Mouse (Mus musculus) kidney, adult 10 weeks (tissue): ENCODE data around the gene Large1. TPM values are rescaled to one million over a fixed set of nuclear protein-coding genes. Genes with fewer than 3 reads are reported as not detected.

Experiments
- polyA plus RNA-seq: library from polyadenylated mRNA; stranded (reverse); fragments of 350-450 nt; fragmentation: Illumina TruSeq; extraction: RNeasy Lipid Tissue Mini Kit (QIAGEN cat#74804); gene quantifications from one replicate; pipeline ENCODE4 v1.2.3, GENCODE M21; 2014; ENCODE audit warnings: low read depth, low replicate concordance

The Large1 gene
- polyA plus RNA-seq = 10.5 TPM

DNA sequence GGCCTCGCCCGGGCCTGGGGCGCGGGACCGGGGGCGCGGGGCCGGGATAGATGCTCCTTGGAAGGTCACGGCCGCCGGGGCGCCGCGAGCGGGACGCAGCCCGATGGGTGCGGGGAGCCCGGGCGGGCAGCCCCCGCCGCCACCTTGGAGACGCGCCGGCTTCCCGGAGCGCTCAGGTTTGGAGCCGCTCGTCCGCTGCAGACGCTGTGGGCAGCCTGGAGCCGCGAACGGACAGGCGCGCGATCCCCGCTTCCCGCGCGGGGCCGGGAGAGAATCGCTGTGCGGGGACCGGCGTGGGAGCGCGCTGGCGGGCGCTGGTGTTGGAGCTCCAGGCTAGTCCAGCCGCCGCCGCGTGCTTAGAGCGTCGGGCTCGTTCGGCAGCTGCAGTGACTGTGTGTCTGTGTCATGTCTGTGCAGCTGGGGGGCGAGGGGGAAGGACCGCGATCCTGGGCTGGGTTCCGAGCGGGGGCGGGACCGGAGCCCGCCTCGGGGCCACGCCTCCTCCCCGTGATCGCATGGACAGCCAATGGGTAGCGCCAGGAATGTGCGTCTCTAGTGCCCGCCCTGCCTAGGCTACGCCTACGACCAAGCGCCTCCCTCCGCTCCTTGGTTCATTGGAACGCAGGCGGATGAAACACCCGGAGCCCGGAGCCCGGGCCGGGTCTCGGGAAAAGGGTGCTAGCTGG is at the start of gene Large1:
TSS of gene Large1 (minus strand) at position 433 of the 686 bp plus-strand sequence.

